Mouse (Mus musculus) embryo, embryonic 9.5 days (tissue): ENCODE results near the gene Sgpl1.
"Not testable (repeated sequence)": the region's sequence is repeated elsewhere in the genome, so short reads cannot be mapped to it uniquely, and the experiment has no call there.

ENCODE experiments used
- DNase-seq: peaks from one replicate; pipeline ENCODE4 v3.0.0-alpha.2; 2017; ENCODE audit errors: extremely low spot score

The Sgpl1 gene

DNA sequence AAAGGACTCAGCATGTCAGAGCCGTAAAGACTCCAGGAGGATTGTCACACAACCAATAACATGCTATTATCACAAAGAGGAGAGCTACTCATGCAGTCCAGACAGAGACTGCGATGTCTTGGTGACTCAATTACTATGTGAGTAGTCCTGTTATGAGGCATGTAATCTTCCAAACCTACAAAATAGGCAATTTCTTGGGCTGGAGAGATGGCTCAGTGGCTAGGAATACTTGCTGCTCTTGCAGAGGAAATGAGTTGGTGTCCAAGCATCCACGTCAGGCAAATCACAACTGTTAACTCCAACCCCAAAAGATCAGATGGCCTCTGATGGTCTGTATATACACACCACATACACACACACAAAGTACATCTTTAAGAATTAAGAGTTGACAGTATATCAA is 8.1 kb upstream of the Sgpl1 start:
- no peak for DNase-seq

DNA sequence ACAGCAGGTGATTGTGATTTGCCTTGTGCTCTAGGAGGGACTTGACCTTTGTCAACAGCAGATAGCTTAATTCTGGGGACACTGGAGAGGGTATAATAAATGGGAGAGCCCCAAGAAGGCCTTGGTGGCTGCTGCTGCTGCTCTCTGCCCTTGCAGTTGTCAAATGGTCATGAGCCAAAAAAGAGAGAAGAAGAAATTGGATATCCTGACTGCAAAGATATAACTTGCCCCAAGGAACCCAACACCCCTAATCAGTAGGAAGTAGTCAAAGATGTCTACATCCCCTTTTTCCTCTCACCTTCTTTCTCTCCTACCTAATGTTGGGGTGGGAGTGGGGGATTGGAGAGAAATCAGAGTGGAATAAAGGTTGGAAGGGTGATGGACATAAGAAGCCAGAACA is 4.6 kb upstream of the Sgpl1 start:
- no peak for DNase-seq

DNA sequence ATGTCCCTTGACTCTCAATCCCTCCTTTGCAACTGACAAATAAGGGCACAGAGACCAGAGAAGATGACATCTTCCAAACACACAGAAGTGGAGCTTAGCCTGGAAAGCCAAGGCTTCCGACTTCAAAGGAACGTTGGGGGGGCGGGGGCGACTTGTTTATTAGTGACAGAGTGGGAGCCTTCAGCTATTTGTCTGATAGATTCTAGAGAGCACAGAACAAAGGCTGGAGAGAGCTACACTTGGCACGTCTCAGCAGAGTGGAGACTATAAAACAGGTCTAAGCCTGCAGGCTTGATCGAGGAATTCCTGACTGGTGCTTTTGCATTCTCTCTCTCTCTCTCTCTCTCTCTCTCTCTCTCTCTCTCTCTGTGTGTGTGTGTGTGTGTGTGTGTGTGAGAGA is 3.1 kb upstream of the Sgpl1 start:
- DNase-seq: no peak

- DNase-seq: no peak
Measured at GRCm38 (mm10) chr10:61149476-61149875, 2.0 kb upstream of the Sgpl1 start.

GRCm38 (mm10) chr10:61146807-61147156 is 721 bp downstream of the Sgpl1 start:
- DNase-seq: peak; percentile 57

GRCm38 (mm10) chr10:61146119-61146806 is 1.2 kb downstream of the Sgpl1 start:
- peak; percentile 63 for DNase-seq

DNA sequence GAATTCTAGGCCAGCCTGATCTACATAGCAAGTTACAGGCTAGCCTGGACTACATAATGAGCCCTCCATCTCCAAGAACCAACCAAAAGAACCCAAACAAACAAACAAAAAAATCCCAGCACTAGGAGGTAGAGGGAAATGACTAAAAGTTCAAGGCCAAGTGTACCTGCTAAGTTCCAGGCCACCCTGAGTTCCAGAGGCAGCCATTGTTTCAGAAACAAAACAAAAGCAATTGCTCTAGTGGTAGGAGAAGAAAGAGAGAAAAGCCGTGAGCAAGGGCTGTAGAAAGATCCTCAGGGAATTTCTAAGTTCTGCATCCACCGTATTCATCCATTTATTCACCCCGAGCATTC is 1.8 kb downstream of the Sgpl1 start:
- no peak for DNase-seq

DNA sequence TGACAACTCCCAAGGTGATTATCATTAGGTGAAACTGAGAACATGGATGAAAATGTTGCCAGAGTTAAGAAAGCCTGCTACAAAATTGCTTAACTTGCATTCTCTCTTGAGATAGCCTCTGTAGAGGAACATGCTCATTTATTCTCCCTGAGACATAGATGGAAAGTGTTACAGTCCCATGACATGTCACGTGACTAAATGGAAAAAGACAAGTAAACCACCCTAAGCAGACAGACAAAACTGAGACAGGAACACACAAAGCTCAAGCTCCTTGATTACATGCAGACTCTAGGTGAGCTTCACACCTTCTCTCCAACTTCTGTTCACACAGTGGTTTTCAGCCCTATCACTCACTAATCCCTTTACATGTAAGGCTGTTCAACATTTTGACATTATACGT is 4.2 kb downstream of the Sgpl1 start:
- DNase-seq: no peak

GRCm38 (mm10) chr10:61137567-61137966 is 9.9 kb downstream of the Sgpl1 start:
- DNase-seq: no peak

GRCm38 (mm10) chr10:61135226-61135839 is 12.2 kb downstream of the Sgpl1 start:
- DNase-seq: no peak

GRCm38 (mm10) chr10:61134041-61134440 is 13.5 kb downstream of the Sgpl1 start:
- DNase-seq: no peak

DNA sequence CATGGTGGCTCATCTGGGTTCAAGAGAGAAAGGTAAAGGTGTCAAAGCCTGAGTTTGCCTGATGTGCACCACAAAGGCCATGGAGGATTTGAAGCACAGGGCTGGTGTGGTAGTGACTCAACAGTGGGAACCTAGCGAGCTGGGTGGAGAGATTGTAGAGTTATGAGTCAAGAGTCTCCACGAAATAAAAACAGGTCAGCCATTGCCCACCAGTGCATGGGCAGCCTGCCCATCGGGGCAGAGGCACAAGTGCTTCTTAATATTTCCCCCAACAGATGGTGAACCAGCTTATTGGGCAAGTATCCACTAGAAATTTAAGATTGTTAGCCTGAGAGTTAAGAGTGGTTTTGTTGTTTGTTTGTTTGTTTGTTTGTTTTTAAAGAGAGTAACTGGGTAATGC is 16.5 kb downstream of the Sgpl1 start:
- DNase-seq: no peak

- DNase-seq: no peak
Measured at GRCm38 (mm10) chr10:61128701-61129365, 18.7 kb downstream of the Sgpl1 start.

GRCm38 (mm10) chr10:61124462-61124861 is 23.0 kb downstream of the Sgpl1 start:
- no peak for DNase-seq

DNA sequence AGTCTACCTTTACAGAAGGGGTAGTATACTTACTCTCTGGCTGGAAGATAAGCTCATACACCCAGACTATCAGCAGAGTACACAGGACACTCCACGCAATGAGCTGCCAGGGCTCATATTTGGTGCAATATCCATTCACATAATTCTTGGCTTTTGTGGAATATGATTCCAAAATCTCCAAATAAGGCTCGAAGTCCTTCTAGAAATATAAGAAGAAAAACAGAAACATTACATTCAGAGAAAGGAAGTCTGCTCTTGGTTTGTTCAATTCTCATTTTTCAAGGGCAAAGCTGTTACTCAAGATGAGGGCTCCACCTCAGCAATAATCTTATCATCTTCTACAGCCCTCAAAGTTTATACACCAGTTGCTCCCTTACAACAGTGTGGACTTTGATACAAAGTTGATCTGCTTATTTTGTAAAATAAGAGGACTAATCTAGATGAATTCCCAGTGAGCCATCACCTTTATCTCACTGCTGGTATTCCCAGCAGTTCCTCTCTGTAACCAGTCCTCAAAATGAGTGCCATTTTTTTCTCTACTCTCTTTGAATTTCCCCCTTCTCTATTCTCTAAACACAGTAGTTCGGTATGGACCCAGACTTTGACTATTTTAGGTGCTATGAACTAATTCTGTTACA is 24.1 kb downstream of the Sgpl1 start:
- DNase-seq: no peak

DNA sequence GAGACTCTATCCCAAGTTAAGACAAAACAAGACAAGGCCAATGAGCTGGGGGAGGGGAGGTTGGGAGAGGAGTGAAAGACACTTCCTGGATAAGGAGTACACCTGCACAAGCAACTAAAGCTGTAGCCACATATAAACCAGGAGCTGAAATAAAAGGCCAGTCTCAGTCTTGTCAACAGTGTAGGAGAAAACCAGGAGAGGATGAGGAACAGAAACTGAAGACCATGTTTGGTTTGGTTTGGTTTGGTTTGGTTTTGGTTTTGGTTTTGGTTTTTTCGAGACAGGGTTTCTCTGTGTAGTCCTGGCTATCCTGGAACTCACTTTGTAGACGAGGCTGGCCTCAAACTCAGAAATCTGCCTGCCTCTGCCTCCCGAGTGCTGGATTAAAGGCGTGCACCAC is 25.8 kb downstream of the Sgpl1 start:
- not testable (repeated sequence) for DNase-seq

GRCm38 (mm10) chr10:61114246-61114720 is 33.2 kb downstream of the Sgpl1 start:
- DNase-seq: no peak

DNA sequence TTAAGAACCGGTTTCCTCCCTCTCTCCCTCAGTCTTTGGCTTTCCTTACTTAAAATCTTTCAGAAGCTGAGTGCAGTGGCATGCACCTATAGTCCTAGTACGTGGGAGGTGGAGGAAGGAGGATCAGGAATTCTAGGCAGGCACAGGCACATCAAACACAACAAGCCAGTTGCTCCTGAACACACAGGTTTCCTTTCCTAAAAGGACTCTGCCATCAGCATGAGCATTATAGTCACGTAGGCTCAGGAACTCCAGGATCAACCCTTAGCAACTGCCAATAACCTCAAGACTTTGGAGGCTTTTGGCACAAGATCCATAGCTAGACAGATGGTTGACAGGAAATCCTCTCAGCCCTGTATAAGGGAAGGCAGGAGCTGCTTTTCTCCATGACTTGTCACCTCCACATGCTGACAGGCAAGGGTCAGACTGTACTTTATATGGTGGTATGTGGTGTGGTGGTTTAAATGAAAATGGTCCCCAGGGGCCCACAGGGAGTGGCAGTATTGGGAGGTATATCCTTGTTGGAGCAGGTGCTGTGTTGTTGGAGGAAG is 43.9 kb downstream of the Sgpl1 start:
- no peak for DNase-seq

- DNase-seq: no peak
Measured at GRCm38 (mm10) chr10:61091866-61092265, 55.6 kb downstream of the Sgpl1 start.

- peak; percentile 77 for DNase-seq
Measured at GRCm38 (mm10) chr10:61089170-61090142, 58.0 kb downstream of the Sgpl1 start, which contains the start of gene Pcbd1. TSS of gene Pcbd1 (plus strand) at chr10:61089331.

GRCm38 (mm10) chr10:61088468-61088867 is 59.0 kb downstream of the Sgpl1 start:
- no peak for DNase-seq
